Mouse (Mus musculus): ENCODE data around the gene Strap.

DNA sequence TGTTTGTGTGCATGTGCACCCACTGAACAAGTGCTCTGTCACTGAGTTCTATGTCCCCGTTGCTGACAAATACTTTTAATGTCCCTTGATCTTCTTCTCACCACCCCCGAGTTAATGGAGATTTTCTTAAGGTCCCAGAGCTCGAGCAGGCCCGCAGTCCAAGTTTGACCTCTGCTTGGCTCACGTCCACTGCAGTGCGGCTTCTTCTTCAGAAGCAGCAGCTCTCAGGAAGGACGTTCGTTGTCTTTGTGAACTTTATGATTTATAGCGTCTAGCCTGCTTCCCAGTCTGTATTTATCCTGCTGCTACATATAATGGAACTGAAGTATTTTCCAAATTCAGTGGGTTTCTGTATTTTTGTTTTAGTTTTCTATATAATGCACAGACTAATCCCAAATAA lies 64.4 kb downstream of the Strap start:
- TF ChIP-seq ZNF384 (IDR thresholded peaks at IDR 0.05; ENCODE audit: low read depth, low read length), result no peak
- TF ChIP-seq HCFC1 (IDR thresholded peaks at IDR 0.05; ENCODE audit: borderline replicate concordance, insufficient read depth, low read length), result no peak
